Mouse (Mus musculus) stomach, postnatal 0 days (tissue): ENCODE data around the gene Rtkn2. TPM values are rescaled to one million over a fixed set of nuclear protein-coding genes. Genes with fewer than 3 reads are reported as not detected.

Experiments used
- ATAC-seq: fragments of 200-750 bp; cut with Nextera tagmentation; 2 replicates; pipeline ENCODE4 v1.8.0; 2017; ENCODE audit not compliant: low FRiP score, low TSS enrichment
- DNase-seq: peaks from one replicate; pipeline ENCODE4 v3.0.0-alpha.2; 2016; ENCODE audit warnings: low spot score
- H3K27ac ChIP-seq: fragments of 300-500 bp; sonication (generic); replicated peaks from 2 replicates; pipeline ENCODE4 v1.5.1; 2014; ENCODE audit warnings: mild to moderate bottlenecking, control low read depth
- H3K27me3 ChIP-seq: fragments of 300-500 bp; sonication (generic); 2 replicates; pipeline ENCODE4 v1.6.1; 2014; ENCODE audit warnings: low read length; ENCODE audit not compliant: control insufficient read depth, insufficient read depth
- H3K36me3 ChIP-seq: fragments of 300-500 bp; sonication (generic); 2 replicates; pipeline ENCODE4 v1.6.1; 2014; ENCODE audit warnings: low read length, mixed read lengths; ENCODE audit not compliant: control insufficient read depth, insufficient read depth
- H3K4me1 ChIP-seq: fragments of 300-500 bp; sonication (generic); replicated peaks from 2 replicates; pipeline ENCODE4 v1.6.1; 2014; ENCODE audit warnings: antibody characterized with exemption; ENCODE audit not compliant: control insufficient read depth, insufficient read depth
- H3K4me2 ChIP-seq: fragments of 300-500 bp; sonication (generic); replicated peaks from 2 replicates; pipeline ENCODE4 v1.6.1; 2014; ENCODE audit warnings: low read depth, mild to moderate bottlenecking, control low read depth, moderate library complexity
- H3K4me3 ChIP-seq: fragments of 300-500 bp; sonication (generic); 2 replicates; pipeline ENCODE4 v1.5.1; 2014; ENCODE audit warnings: low read depth, low read length, control low read depth
- H3K9ac ChIP-seq: fragments of 300-500 bp; sonication (generic); 2 replicates; pipeline ENCODE4 v1.6.1; 2014; ENCODE audit warnings: mild to moderate bottlenecking, low read length, control low read depth, mixed read lengths
- H3K9me3 ChIP-seq: fragments of 300-500 bp; sonication (generic); 2 replicates; pipeline ENCODE4 v1.6.1; 2016; ENCODE audit warnings: low read length; ENCODE audit not compliant: control insufficient read depth
- CTCF ChIP-seq: IDR thresholded peaks from 2 replicates; pipeline ENCODE4 v1.5.1; 2016; ENCODE audit warnings: antibody characterized with exemption, low read depth, mild to moderate bottlenecking, moderate library complexity
- EP300 ChIP-seq: optimal IDR thresholded peaks from 2 replicates; pipeline ENCODE3; 2016; ENCODE audit warnings: antibody characterized with exemption
- WGBS: fragments of 180-500 bp; shearing (Covaris S2); extraction: QIAGEN DNeasy Blood & Tissue Kit; methylation state at CpG from one replicate; pipeline ENCODE4 v1.1.7; 2014; 5-methylcytosine and 5-hydroxymethylcytosine counted together
- polyA plus RNA-seq: library from polyadenylated mRNA; unstranded; fragments of >200 nt; fragmentation: Nextera tagmentation; extraction: Ambion mirVana; gene quantifications from 2 replicates; pipeline ENCODE4 v1.2.1, GENCODE M21; 2015

Rtkn2 gene
- polyA plus RNA-seq, 1 experiment from 2014 or later = 1.8 TPM

DNA sequence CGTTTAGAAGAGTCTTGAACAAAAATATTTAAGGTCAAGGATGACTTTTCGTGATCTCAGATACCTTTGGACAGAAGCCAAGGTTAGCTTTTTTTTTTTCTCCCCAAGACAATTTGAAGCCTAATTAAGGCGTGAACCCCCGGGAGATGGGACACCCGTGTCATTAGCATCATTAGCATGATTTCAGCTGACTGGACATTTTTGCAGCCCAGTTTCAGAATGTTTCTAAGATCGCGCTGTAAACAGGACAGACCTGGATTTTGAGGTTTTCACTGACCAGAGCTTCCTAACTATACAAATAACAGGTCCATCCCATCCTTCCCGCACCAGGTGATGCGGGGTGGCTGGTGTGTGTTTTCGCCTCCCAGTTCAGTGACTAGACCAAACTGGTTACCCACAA lies 19.8 kb downstream of the Rtkn2 start:
- no peak for DNase-seq
- 83% methylated on average over 10 of the region's 10 CpGs for WGBS
- Histone ChIP-seq H3K36me3 (no peaks in the 10 kb centered on the region), H3K4me1 (no peaks in the 10 kb centered on the region), H3K4me3 (no peak overlapping the region), H3K9ac (no peak overlapping the region), H3K4me2 (no peak overlapping the region), H3K9me3 (no peaks in the 10 kb centered on the region), H3K27me3 (no peaks in the 10 kb centered on the region), H3K27ac (no peak overlapping the region)
- TF ChIP-seq CTCF = no peak
- TF ChIP-seq EP300 = no peak
- no peak for ATAC-seq

GRCm38 (mm10) chr10:68001456-68001855 lies 22.1 kb downstream of the Rtkn2 start:
- H3K9ac ChIP-seq = no peak overlapping the region
- no peak overlapping the region for H3K4me2 ChIP-seq
- 92% methylated on average over 6 of the region's 6 CpGs for WGBS
- DNase-seq (no peak), ATAC-seq (no peak)
- H3K4me3 ChIP-seq = no peak overlapping the region
- no peaks in the 10 kb centered on the region for H3K9me3 ChIP-seq
- no peak overlapping the region for H3K27ac ChIP-seq
- no peaks in the 10 kb centered on the region for H3K4me1 ChIP-seq
- H3K36me3 ChIP-seq = no peaks in the 10 kb centered on the region
- TF ChIP-seq CTCF (peak; percentile 40), EP300 (no peak)
- no peaks in the 10 kb centered on the region for H3K27me3 ChIP-seq

GRCm38 (mm10) chr10:68003651-68004422 lies 24.5 kb downstream of the Rtkn2 start:
- Histone ChIP-seq H3K27me3 (no peaks in the 10 kb centered on the region), H3K4me3 (no peak overlapping the region), H3K4me2 (0 out of 2 replicates have a peak overlapping the region, but pooled peaks have one; percentile 23), H3K9ac (no peak overlapping the region), H3K4me1 (no peaks in the 10 kb centered on the region), H3K36me3 (no peaks in the 10 kb centered on the region), H3K9me3 (no peaks in the 10 kb centered on the region), H3K27ac (peak overlapping the region; percentile 63)
- ATAC-seq (no peak), DNase-seq (no peak)
- WGBS = 63% methylated on average over 18 of the region's 18 CpGs
- TF ChIP-seq EP300 (no peak), CTCF (no peak; the same call in 1 of the 2 replicates)

GRCm38 (mm10) chr10:68005404-68005803 lies 26.0 kb downstream of the Rtkn2 start:
- Histone ChIP-seq H3K4me3 (no peak overlapping the region), H3K4me2 (no peak overlapping the region), H3K27ac (no peak overlapping the region), H3K27me3 (no peaks in the 10 kb centered on the region), H3K36me3 (no peaks in the 10 kb centered on the region), H3K9me3 (no peaks in the 10 kb centered on the region), H3K9ac (no peak overlapping the region), H3K4me1 (no peaks in the 10 kb centered on the region)
- 73% methylated on average over 17 of the region's 17 CpGs for WGBS
- TF ChIP-seq CTCF = no peak
- no peak for TF ChIP-seq EP300
- no peak for ATAC-seq
- DNase-seq = no peak

- ATAC-seq = no peak
- no peak overlapping the region for H3K4me2 ChIP-seq
- WGBS = 76% methylated on average over 11 of the region's 11 CpGs
- no peaks in the 10 kb centered on the region for H3K4me1 ChIP-seq
- H3K9ac ChIP-seq = no peak overlapping the region
- H3K4me3 ChIP-seq = no peak overlapping the region
- no peak for DNase-seq
- TF ChIP-seq EP300 (no peak), CTCF (no peak)
- no peaks in the 10 kb centered on the region for H3K36me3 ChIP-seq
- H3K27me3 ChIP-seq = no peaks in the 10 kb centered on the region
- H3K9me3 ChIP-seq = no peaks in the 10 kb centered on the region
- H3K27ac ChIP-seq = no peak overlapping the region
Measured at GRCm38 (mm10) chr10:68006491-68006890, 27.1 kb downstream of the Rtkn2 start.

- no peak for DNase-seq
- H3K36me3 ChIP-seq = no peaks in the 10 kb centered on the region
- H3K4me3 ChIP-seq = no peak overlapping the region
- no peak overlapping the region for H3K27ac ChIP-seq
- no peak for ATAC-seq
- no peak overlapping the region for H3K4me2 ChIP-seq
- no peak overlapping the region for H3K9ac ChIP-seq
- H3K4me1 ChIP-seq = no peaks in the 10 kb centered on the region
- WGBS = 96% methylated on average over 6 of the region's 6 CpGs
- no peaks in the 10 kb centered on the region for H3K27me3 ChIP-seq
- H3K9me3 ChIP-seq = no peaks in the 10 kb centered on the region
- no peak for TF ChIP-seq CTCF
- TF ChIP-seq EP300 = no peak
Measured at GRCm38 (mm10) chr10:68007103-68007502, 27.7 kb downstream of the Rtkn2 start.
